10 mouse cellular contexts compared by ENCODE assay signal in genomic region chr5:113225686-113226435, GRCm38 (mm10). TPM values are rescaled to one million over a fixed set of nuclear protein-coding genes. Genes with fewer than 3 reads are reported as not detected.
A peak's percentile ranks its signal among the peaks of the same experiment; 100 is the strongest.
DNase-seq lines count a peak whose midpoint lies in the region; ATAC-seq lines count a peak whose summit lies in the region.
"Had no signal": no experiment of that assay in that cellular context is flagged by ENCODE, and none has a peak within 500 bp of the region (broad histone marks: within the 10 kb centered on the region; RNA-seq: fewer than 3 reads in every experiment).

No protein-coding gene starts in this region.

- H3K9ac ChIP-seq in kidney, embryonic 14.5 days (ENCODE audit: low read depth, low read length), result no peak overlapping the region
- peak overlapping the region; percentile 49 for H3K9ac ChIP-seq in embryonic facial prominence, embryonic 13.5 days
- peak overlapping the region; percentile 57 for H3K9ac ChIP-seq in neural tube, embryonic 13.5 days

- no peaks in the 10 kb centered on the region for H3K27me3 ChIP-seq in kidney, embryonic 14.5 days (ENCODE audit: control insufficient read depth, insufficient read depth, low read length)
- H3K27me3 ChIP-seq in embryonic facial prominence, embryonic 13.5 days, result peaks cover 4% of the 10 kb centered on the region
- H3K27me3 ChIP-seq in limb, embryonic 10.5 days (ENCODE audit: low read depth, poor library complexity, severe bottlenecking), result peaks cover 1% of the 10 kb centered on the region
- no peaks in the 10 kb centered on the region for H3K27me3 ChIP-seq in neural tube, embryonic 13.5 days

- intact Hi-C loops in gastrocnemius, postnatal 36 days (cut with DNase I), result loop anchor here (2.0 to 5.0 kb wide), 2 partner anchors 45 to 124 kb away; no protein-coding TSS in a partner anchor
- intact Hi-C loops in left cerebral cortex, postnatal 14 days (cut with DNase I), result loop anchor here (2.0 kb wide), 2 partner anchors 45 to 127 kb away; no protein-coding TSS in a partner anchor

- DNase-seq in kidney, adult 11 months, result no peak
- DNase-seq in limb, embryonic 10.5 days (ENCODE audit: low spot score), result no peak
- no peak for DNase-seq in gastrocnemius, postnatal 36 days
- no peak for DNase-seq in thymus, postnatal 14 days
- DNase-seq in left cerebral cortex, postnatal 14 days (ENCODE audit: low spot score in 2 of 2), result no peak

- 14% methylated on average over 25 of the region's 25 CpGs for WGBS in kidney, embryonic 14.5 days
- 13% methylated on average over 25 of the region's 25 CpGs for WGBS in embryonic facial prominence, embryonic 13.5 days
- WGBS in limb, embryonic 10.5 days, result 18% methylated on average over 25 of the region's 25 CpGs
- WGBS in neural tube, embryonic 13.5 days, result 14% methylated on average over 25 of the region's 25 CpGs

- H3K4me1 ChIP-seq in kidney, embryonic 14.5 days (ENCODE audit: control insufficient read depth, insufficient read depth, low read length), result peaks cover 10% of the 10 kb centered on the region; the same call in 1 of the 2 replicates
- H3K4me1 ChIP-seq in embryonic facial prominence, embryonic 13.5 days, result peaks cover 20% of the 10 kb centered on the region
- peaks cover 25% of the 10 kb centered on the region for H3K4me1 ChIP-seq in limb, embryonic 10.5 days
- peaks cover 21% of the 10 kb centered on the region for H3K4me1 ChIP-seq in neural tube, embryonic 13.5 days (replicated peaks)

- no peaks in the 10 kb centered on the region for H3K9me3 ChIP-seq in kidney, embryonic 14.5 days (ENCODE audit: control insufficient read depth, low read length)
- H3K9me3 ChIP-seq in embryonic facial prominence, embryonic 13.5 days, result no peaks in the 10 kb centered on the region
- no peaks in the 10 kb centered on the region for H3K9me3 ChIP-seq in limb, embryonic 10.5 days (replicated peaks)
- H3K9me3 ChIP-seq in neural tube, embryonic 13.5 days, result no peaks in the 10 kb centered on the region

- H3K4me3 ChIP-seq in kidney, embryonic 14.5 days (ENCODE audit: low read length), result peak overlapping the region; percentile 14; the same call in 1 of the 2 replicates
- peak overlapping the region; percentile 27 for H3K4me3 ChIP-seq in embryonic facial prominence, embryonic 13.5 days
- peak overlapping the region; percentile 39 for H3K4me3 ChIP-seq in limb, embryonic 10.5 days
- peak overlapping the region; percentile 15; the same call in 1 of the 2 replicates for H3K4me3 ChIP-seq in neural tube, embryonic 13.5 days

- H3K36me3 ChIP-seq in kidney, embryonic 14.5 days (ENCODE audit: control insufficient read depth, insufficient read depth, low read length), result no peaks in the 10 kb centered on the region
- no peaks in the 10 kb centered on the region for H3K36me3 ChIP-seq in embryonic facial prominence, embryonic 13.5 days
- H3K36me3 ChIP-seq in limb, embryonic 10.5 days, result no peaks in the 10 kb centered on the region
- H3K36me3 ChIP-seq in neural tube, embryonic 13.5 days, result no peaks in the 10 kb centered on the region

- H3K27ac ChIP-seq in kidney, embryonic 14.5 days (ENCODE audit: low read depth, low read length), result peak overlapping the region; percentile 66; the same call in 1 of the 2 replicates
- peak overlapping the region; percentile 45 for H3K27ac ChIP-seq in embryonic facial prominence, embryonic 13.5 days
- H3K27ac ChIP-seq in limb, embryonic 10.5 days, result peak overlapping the region; percentile 80
- peak overlapping the region; percentile 43 for H3K27ac ChIP-seq in neural tube, embryonic 13.5 days (replicated peaks)

- ATAC-seq in kidney, embryonic 14.5 days (ENCODE audit: low FRiP score, low TSS enrichment), result 0 out of 2 replicates have a peak, but pooled peaks have one; percentile 14
- no peak for ATAC-seq in embryonic facial prominence, embryonic 13.5 days (ENCODE audit: insufficient number of reproducible peaks, insufficient read depth, low FRiP score, low TSS enrichment, low read depth)
- peak; percentile 26; the same call in 1 of the 2 replicates for ATAC-seq in neural tube, embryonic 13.5 days (ENCODE audit: low read depth)

- peak overlapping the region; percentile 38 for H3K4me2 ChIP-seq in kidney, embryonic 14.5 days (replicated peaks; ENCODE audit: low read depth, low read length)
- H3K4me2 ChIP-seq in embryonic facial prominence, embryonic 13.5 days, result peak overlapping the region; percentile 57
- peak overlapping the region; percentile 47 for H3K4me2 ChIP-seq in neural tube, embryonic 13.5 days

RNA-seq across cellular contexts. Expression of gene Tmem211, which starts 0.8 kb away (rescaled TPM):
- polyA plus RNA-seq in kidney, embryonic 14.5 days (2014; fragmentation: Nextera tagmentation; extraction: Ambion mirVana), result 0.15 and 0.31 TPM in 2 replicates
- 0.61 TPM in 1 of 2 replicates, not detected in the other for polyA plus RNA-seq in embryonic facial prominence, embryonic 13.5 days (2015; fragmentation: Nextera tagmentation; extraction: Ambion mirVana)
- not detected in 2 replicates for polyA plus RNA-seq in limb, embryonic 10.5 days (2016; fragmentation: Nextera tagmentation; extraction: Ambion mirVana)
- polyA plus RNA-seq in neural tube, embryonic 13.5 days (2015; fragmentation: Nextera tagmentation; extraction: Ambion mirVana), result 0.14 TPM in 1 of 2 replicates, not detected in the other
- total RNA-seq in gastrocnemius, postnatal 36 days (2021), result not detected
- not detected for total RNA-seq in left cerebral cortex, postnatal 14 days (2021)
- total RNA-seq: common myeloid progenitor, adult 5-6 weeks; liver, adult 2 months had no signal
- polyA plus RNA-seq: liver, adult 2 months had no signal

RNA-seq across cellular contexts. Expression of gene 2900026A02Rik, which starts 4.8 kb away (rescaled TPM):
- 3.9 and 5.4 TPM in 2 replicates for polyA plus RNA-seq in kidney, embryonic 14.5 days (2014; fragmentation: Nextera tagmentation; extraction: Ambion mirVana)
- polyA plus RNA-seq in embryonic facial prominence, embryonic 13.5 days (2015; fragmentation: Nextera tagmentation; extraction: Ambion mirVana), result 8.6 and 10.2 TPM in 2 replicates
- 2.5 and 2.9 TPM in 2 replicates for polyA plus RNA-seq in limb, embryonic 10.5 days (2016; fragmentation: Nextera tagmentation; extraction: Ambion mirVana)
- 2.6 and 3.4 TPM in 2 replicates for polyA plus RNA-seq in neural tube, embryonic 13.5 days (2015; fragmentation: Nextera tagmentation; extraction: Ambion mirVana)
- 10 to 100 TPM; 22.3 to 23.0 TPM for total RNA-seq in gastrocnemius, postnatal 36 days (2021)
- 10 to 100 TPM; 55.8 to 63.6 TPM for total RNA-seq in left cerebral cortex, postnatal 14 days (2021)
